Mouse (Mus musculus) hindlimb bud, embryonic 11.5 days (tissue): ENCODE results near the gene Fbln5.

Source experiments
- DNase-seq: peaks from one replicate; pipeline ENCODE4 v3.0.0-alpha.2; 2012; ENCODE audit warnings: low read depth, low spot score; ENCODE audit errors: extremely low spot score

Gene Fbln5

DNA sequence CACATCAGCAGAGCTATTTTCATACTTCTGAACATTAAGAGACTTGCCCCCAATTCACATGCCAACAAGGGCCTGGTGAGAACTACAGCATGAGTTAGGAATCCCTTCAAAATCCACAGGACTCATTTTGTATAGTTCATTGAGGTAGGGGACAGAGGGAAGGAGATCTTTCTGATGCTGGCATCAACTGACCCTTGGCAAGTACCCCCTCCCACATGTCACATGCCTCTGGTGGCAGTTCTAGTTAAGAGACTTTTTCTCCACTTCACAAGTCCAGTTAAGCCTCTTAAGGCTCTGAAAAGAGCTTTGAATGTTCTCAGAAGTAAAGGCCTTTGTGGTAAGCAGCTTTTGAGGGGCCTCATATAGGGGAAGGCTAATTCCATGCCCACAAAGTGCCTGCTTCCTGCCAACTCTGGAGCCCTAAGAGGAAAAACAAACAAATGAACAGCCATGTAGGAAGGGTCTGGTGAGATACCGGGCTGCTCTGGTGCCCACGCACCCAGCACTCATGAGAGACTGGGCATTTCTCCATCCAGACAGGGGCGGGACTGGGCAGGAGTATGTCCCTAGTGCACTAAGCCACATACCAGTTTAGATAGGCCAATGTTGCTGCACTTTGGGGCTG lies 52.5 kb downstream of the Fbln5 start:
- DNase-seq: no peak

- no peak for DNase-seq
Measured at GRCm38 (mm10) chr12:101764870-101765269, 54.0 kb downstream of the Fbln5 start.

GRCm38 (mm10) chr12:101763065-101763464 lies 55.8 kb downstream of the Fbln5 start:
- DNase-seq: no peak

DNA sequence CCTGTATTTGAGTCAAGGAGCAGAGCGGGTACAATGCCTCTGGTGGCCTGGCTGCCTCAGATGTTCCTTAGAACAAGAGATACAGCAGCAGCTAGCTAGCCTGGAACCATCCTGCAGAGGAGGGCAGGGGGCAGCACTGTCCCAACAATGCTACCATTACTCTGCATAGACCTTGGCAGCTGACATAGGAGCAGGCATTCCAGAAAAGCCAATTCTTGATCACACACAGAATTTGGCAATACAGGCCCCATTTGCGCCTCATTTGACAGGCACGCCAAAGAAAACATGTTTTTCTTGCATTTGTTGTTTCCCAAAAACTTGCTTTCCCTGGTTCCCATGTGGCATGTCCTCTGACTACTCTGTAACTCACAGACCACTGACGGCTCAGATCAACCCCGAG lies 56.8 kb downstream of the Fbln5 start:
- DNase-seq: no peak

DNA sequence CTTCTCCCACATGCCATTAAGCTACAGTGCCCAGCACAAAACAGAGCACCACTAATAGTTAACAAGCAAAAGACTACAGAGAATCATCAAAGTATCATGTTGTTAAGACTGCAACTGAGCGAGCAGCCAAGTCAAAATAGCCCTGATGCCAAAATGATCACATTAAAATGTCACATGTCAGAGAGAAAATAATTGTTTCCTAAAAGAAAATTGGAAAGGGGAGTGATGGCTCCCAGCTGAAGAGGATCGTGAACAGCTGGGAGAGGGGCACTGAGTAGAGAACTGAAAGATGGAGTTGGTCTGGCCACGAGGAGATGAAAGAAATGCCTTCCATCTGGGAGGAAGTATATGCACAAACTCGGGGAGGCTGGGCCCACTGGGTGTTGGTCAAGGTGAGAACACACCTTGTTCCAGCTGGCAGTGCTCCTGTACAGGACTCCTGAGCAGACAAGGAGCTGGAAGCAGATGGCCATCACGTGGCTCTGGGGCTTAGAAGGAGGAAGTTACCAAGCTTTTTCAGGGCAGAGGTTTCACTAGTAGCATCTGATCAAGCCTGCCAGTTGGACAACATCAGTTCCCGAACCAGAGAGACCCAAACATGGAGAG lies 59.3 kb downstream of the Fbln5 start:
- no peak for DNase-seq

- DNase-seq: no peak
Measured at GRCm38 (mm10) chr12:101758698-101759097, 60.2 kb downstream of the Fbln5 start.

DNA sequence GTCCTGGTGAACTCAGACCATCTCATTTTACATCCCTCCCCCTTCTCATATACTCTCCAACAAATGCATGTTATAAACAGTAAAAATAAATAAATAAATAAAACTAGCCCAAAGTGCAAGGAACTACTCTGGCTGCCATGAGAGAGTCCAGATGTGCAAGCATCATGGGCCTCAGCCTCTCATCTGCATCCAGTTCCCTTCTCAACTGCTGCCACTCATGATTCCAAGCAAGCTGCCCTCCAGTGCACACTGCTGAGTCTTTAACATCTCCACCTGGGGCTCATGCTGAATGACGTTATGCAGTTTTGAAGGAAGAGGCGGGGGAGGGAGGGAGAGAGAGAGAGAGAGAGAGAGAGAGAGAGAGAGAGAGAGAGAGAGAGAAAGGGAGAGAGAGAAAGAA lies 76.5 kb downstream of the Fbln5 start:
- DNase-seq: no peak

DNA sequence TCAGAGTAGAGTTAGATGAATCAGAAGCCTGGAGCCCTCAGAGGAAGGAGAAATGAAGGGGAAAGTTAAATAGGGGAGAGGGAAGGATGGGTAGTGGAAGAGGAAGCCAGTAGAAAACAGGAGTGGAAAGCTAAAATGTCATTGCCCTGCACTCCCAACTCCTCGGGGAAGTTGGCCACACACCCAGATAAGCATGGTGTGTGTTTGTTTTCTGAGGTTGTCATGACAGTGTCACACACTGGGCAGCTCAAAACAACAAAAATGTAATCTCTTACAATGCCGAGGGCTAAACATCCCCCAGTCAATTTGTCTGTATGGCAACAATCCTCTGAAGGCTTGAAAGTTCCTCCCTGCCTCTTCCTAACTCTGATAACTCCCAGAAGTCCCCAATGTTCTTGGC lies 78.4 kb downstream of the Fbln5 start:
- no peak for DNase-seq

GRCm38 (mm10) chr12:101740045-101740444 lies 78.8 kb downstream of the Fbln5 start:
- DNase-seq: no peak

GRCm38 (mm10) chr12:101718755-101719150 lies 100.1 kb downstream of the Fbln5 start:
- no peak for DNase-seq

DNA sequence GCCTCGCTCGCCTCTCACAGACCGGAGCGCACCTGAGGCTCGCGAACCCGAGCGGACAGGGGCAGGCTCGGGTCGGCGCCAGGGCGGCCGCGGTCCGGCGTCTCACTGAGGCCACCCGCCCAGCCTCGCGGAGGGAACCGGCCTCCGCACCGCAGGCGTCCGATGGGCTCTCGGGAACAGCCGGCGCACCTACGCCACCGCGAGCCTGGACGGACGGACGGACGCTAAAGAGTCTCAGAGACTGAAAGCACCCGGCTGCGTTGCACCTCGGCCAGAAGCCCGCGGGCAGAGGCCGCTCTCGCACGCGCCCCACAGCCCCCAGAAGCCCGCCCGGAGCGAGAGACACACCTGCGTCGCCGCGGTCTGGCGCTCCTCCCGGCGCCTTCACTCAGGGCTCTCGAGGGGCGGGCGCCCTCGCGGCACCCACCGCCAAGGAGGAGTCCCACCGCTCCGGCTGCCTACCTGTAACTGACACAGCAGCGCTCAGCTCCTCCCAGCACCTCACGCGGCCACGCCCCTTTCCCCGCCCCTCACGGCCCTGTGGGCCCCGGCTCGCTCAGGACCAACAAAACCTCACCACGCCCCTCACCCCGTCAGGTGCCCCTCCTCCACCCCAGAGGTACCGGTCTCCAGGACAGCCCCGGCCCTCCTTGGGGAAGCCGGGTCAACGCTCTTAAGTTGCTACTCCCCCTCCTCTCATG lies 100.7 kb downstream of the Fbln5 start, which contains the start of gene Tc2n:
TSS of gene Tc2n (minus strand) at position 470 of the 701 bp plus-strand sequence.
- no peak for DNase-seq

GRCm38 (mm10) chr12:101699176-101699575 lies 119.7 kb downstream of the Fbln5 start:
- no peak for DNase-seq
